Mouse (Mus musculus) heart, embryonic 14.5 days (tissue): Measurements from ENCODE around the gene Tmem212. TPM values are rescaled to one million over a fixed set of nuclear protein-coding genes. Genes with fewer than 3 reads are reported as not detected.

ENCODE experiments used
- ATAC-seq: fragments of 200-750 bp; cut with Nextera tagmentation; 2 replicates; pipeline ENCODE4 v1.8.0; 2017; ENCODE audit warnings: low read depth, moderate TSS enrichment; ENCODE audit not compliant: insufficient number of reproducible peaks, insufficient read depth, low FRiP score
- H3K27ac ChIP-seq, 2 experiments: fragments of 200-500 bp in 1 of 2; fragments of 300-500 bp in 1 of 2; sonication (generic) in 1 of 2; replicated peaks in 1 of 2; 2 replicates each; pipeline ENCODE4 v1.5.1; 2012 to 2014; ENCODE audit warnings: low read depth in 2 of 2, low read length in 2 of 2, control low read depth in 1 of 2, mild to moderate bottlenecking in 1 of 2, mixed read lengths in 1 of 2; ENCODE audit not compliant: control insufficient read depth in 1 of 2, insufficient read depth in 1 of 2
- H3K27me3 ChIP-seq: fragments of 300-500 bp; sonication (generic); 2 replicates; pipeline ENCODE4 v1.6.1; 2014; ENCODE audit warnings: mild to moderate bottlenecking, low read length, control low read depth; ENCODE audit not compliant: control insufficient read depth, insufficient read depth
- H3K36me3 ChIP-seq: fragments of 300-500 bp; sonication (generic); 2 replicates; pipeline ENCODE4 v1.6.1; 2014; ENCODE audit warnings: mild to moderate bottlenecking, control low read depth, low read length, mixed read lengths; ENCODE audit not compliant: control insufficient read depth, insufficient read depth
- H3K4me1 ChIP-seq, 2 experiments: fragments of 200-500 bp in 1 of 2; fragments of 300-500 bp in 1 of 2; sonication (generic) in 1 of 2; 2 replicates each; pipeline ENCODE4 v1.6.1; 2012 to 2014; ENCODE audit warnings: low read length in 2 of 2, control low read depth in 1 of 2, mixed read lengths in 1 of 2; ENCODE audit not compliant: control insufficient read depth in 2 of 2, insufficient read depth in 2 of 2
- H3K4me2 ChIP-seq: fragments of 300-500 bp; sonication (generic); 2 replicates; pipeline ENCODE4 v1.6.1; 2014; ENCODE audit warnings: mild to moderate bottlenecking, low read length
- H3K4me3 ChIP-seq, 2 experiments: fragments of 200-500 bp in 1 of 2; fragments of 300-500 bp in 1 of 2; sonication (generic) in 1 of 2; 2 replicates each; pipeline ENCODE4 v1.5.1; 2012 to 2014; ENCODE audit warnings: low read length in 2 of 2, mild to moderate bottlenecking in 2 of 2, control low read depth in 1 of 2, low read depth in 1 of 2, moderate library complexity in 1 of 2; ENCODE audit not compliant: control insufficient read depth in 1 of 2, insufficient read depth in 1 of 2
- H3K9ac ChIP-seq: fragments of 300-500 bp; sonication (generic); 2 replicates; pipeline ENCODE4 v1.6.1; 2014; ENCODE audit warnings: mild to moderate bottlenecking, low read length
- H3K9me3 ChIP-seq: fragments of 300-500 bp; sonication (generic); 2 replicates; pipeline ENCODE4 v1.6.1; 2016; ENCODE audit warnings: low read length, control low read depth; ENCODE audit not compliant: control insufficient read depth
- WGBS: fragments of 180-500 bp; shearing (Covaris S2); extraction: QIAGEN DNeasy Blood & Tissue Kit; methylation state at CpG from one replicate; pipeline ENCODE4 v1.1.7; 2014; 5-methylcytosine and 5-hydroxymethylcytosine counted together
- polyA plus RNA-seq: library from polyadenylated mRNA; unstranded; fragments of >200 nt; fragmentation: Nextera tagmentation; extraction: Ambion mirVana; gene quantifications from 2 replicates; pipeline ENCODE4 v1.2.1, GENCODE M21; 2014

Gene Tmem212
- polyA plus RNA-seq, 1 experiment from 2014 or later = not detected

GRCm38 (mm10) chr3:27908316-27908715, 12.1 kb upstream of the Tmem212 start:
- ATAC-seq = no peak
- H3K27ac ChIP-seq = no peak overlapping the region
- no peaks in the 10 kb centered on the region for H3K36me3 ChIP-seq
- peaks cover 10% of the 10 kb centered on the region; the same call in 1 of the 2 replicates for H3K9me3 ChIP-seq
- no peak overlapping the region for H3K4me2 ChIP-seq
- 90% methylated on average over 2 of the region's 2 CpGs for WGBS
- no peak overlapping the region for H3K9ac ChIP-seq
- peaks cover 10 to 11% of the 10 kb centered on the region in 2 experiments for H3K4me1 ChIP-seq
- H3K27me3 ChIP-seq = no peaks in the 10 kb centered on the region
- H3K4me3 ChIP-seq = no peak overlapping the region

- no peak for ATAC-seq
- H3K9ac ChIP-seq = no peak overlapping the region
- no peaks in the 10 kb centered on the region for H3K36me3 ChIP-seq
- no peaks in the 10 kb centered on the region for H3K27me3 ChIP-seq
- no peak overlapping the region for H3K4me3 ChIP-seq
- H3K9me3 ChIP-seq = peaks cover 10% of the 10 kb centered on the region; the same call in 1 of the 2 replicates
- H3K4me2 ChIP-seq = no peak overlapping the region
- H3K4me1 ChIP-seq = peaks cover 10 to 11% of the 10 kb centered on the region in 2 experiments
- WGBS = 44% methylated on average over 2 of the region's 2 CpGs
- H3K27ac ChIP-seq = no peak overlapping the region
Observed at GRCm38 (mm10) chr3:27907301-27907700, 11.1 kb upstream of the Tmem212 start.

GRCm38 (mm10) chr3:27906647-27907209, 10.6 kb upstream of the Tmem212 start:
- Histone ChIP-seq H3K27ac (no peak overlapping the region), H3K27me3 (no peaks in the 10 kb centered on the region), H3K4me1 (peaks cover 10 to 11% of the 10 kb centered on the region in 2 experiments), H3K4me2 (no peak overlapping the region), H3K4me3 (no peak overlapping the region), H3K36me3 (no peaks in the 10 kb centered on the region), H3K9me3 (peaks cover 13% of the 10 kb centered on the region; the same call in 1 of the 2 replicates), H3K9ac (no peak overlapping the region)
- ATAC-seq = no peak
- WGBS = 74% methylated on average over 7 of the region's 7 CpGs

GRCm38 (mm10) chr3:27904659-27905330, 8.6 kb upstream of the Tmem212 start:
- Histone ChIP-seq H3K27me3 (no peaks in the 10 kb centered on the region), H3K9me3 (peaks cover 10% of the 10 kb centered on the region; the same call in 1 of the 2 replicates), H3K27ac (peak overlapping the region; percentile 73 to 91), H3K4me1 (peaks cover 11% of the 10 kb centered on the region in 2 experiments), H3K4me2 (peak overlapping the region; percentile 39; the same call in 1 of the 2 replicates), H3K4me3 (no peak overlapping the region), H3K36me3 (no peaks in the 10 kb centered on the region), H3K9ac (no peak overlapping the region)
- peak; percentile 84 for ATAC-seq
- 10% methylated on average over 13 of the region's 13 CpGs for WGBS

GRCm38 (mm10) chr3:27901846-27902245, 5.7 kb upstream of the Tmem212 start:
- Histone ChIP-seq H3K4me2 (no peak overlapping the region), H3K4me1 (peaks cover 22 to 28% of the 10 kb centered on the region in 2 experiments), H3K36me3 (no peaks in the 10 kb centered on the region), H3K9ac (no peak overlapping the region), H3K27me3 (no peaks in the 10 kb centered on the region), H3K9me3 (0 out of 2 replicates have a peak, but pooled peaks cover 2% of the 10 kb centered on the region), H3K4me3 (no peak overlapping the region), H3K27ac (no peak overlapping the region)
- ATAC-seq = no peak
- 88% methylated on average over 6 of the region's 6 CpGs for WGBS

- Histone ChIP-seq H3K9ac (no peak overlapping the region), H3K27ac (peak overlapping the region; percentile 64 to 67)
Observed at GRCm38 (mm10) chr3:27899012-27899726, 3.0 kb upstream of the Tmem212 start.

GRCm38 (mm10) chr3:27898178-27898577, 2.0 kb upstream of the Tmem212 start:
- H3K4me1 ChIP-seq = peaks cover 11 to 17% of the 10 kb centered on the region in 2 experiments; a peak in 3 of 4 replicates
- H3K27ac ChIP-seq = peak overlapping the region; percentile 35 to 64; a peak in 1 of 4 replicates
- no peak overlapping the region for H3K4me2 ChIP-seq
- no peak overlapping the region for H3K9ac ChIP-seq
- H3K27me3 ChIP-seq = no peaks in the 10 kb centered on the region
- 50% methylated on average over 10 of the region's 10 CpGs for WGBS
- ATAC-seq = no peak
- H3K4me3 ChIP-seq = no peak overlapping the region
- no peaks in the 10 kb centered on the region for H3K36me3 ChIP-seq
- 0 out of 2 replicates have a peak, but pooled peaks cover 2% of the 10 kb centered on the region for H3K9me3 ChIP-seq

More at GRCm38 (mm10) chr3:27899012-27899726, 3.0 kb upstream of the Tmem212 start:
- Histone ChIP-seq H3K4me1 (peaks cover 11 to 17% of the 10 kb centered on the region in 2 experiments; a peak in 3 of 4 replicates), H3K4me2 (no peak overlapping the region), H3K4me3 (no peak overlapping the region), H3K9me3 (0 out of 2 replicates have a peak, but pooled peaks cover 2% of the 10 kb centered on the region), H3K36me3 (no peaks in the 10 kb centered on the region), H3K27me3 (no peaks in the 10 kb centered on the region)
- ATAC-seq = no peak
- 55% methylated on average over 13 of the region's 13 CpGs for WGBS
